Mouse (Mus musculus) heart, adult 11 months (tissue): ENCODE data around the gene Gng7.

Source experiments
- DNase-seq: peaks from one replicate; pipeline ENCODE4 v3.0.0; 2022

Gene Gng7

DNA sequence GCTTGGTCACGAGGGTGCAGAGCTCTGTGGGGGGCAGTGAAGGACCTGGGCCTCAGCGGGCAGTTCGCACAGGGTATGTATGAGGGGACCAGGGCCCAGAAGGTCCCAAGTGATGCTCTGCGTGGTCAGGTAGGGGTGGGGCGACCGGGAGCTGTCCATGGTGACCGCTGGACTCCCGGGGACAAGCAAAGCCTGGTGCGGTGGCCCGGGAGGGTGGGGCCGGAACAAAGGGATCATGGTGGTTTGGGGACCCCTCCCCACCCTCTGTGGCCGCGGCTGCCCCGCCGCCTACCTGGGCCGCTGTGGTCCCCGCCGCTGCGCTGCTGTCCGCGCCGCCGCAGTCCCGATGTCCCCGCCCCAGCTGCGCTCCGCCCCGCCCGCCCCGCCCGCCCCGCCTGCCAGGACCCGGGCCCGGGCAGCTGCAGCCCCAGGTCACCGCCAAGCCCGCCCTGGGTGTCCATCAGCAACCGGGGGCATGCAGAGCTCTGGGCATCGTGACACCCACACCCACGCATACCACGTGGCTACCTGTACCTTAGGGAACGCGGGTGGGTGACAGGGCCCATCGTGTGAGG is 10.4 kb upstream of the Gng7 start:
- DNase-seq = no peak

DNA sequence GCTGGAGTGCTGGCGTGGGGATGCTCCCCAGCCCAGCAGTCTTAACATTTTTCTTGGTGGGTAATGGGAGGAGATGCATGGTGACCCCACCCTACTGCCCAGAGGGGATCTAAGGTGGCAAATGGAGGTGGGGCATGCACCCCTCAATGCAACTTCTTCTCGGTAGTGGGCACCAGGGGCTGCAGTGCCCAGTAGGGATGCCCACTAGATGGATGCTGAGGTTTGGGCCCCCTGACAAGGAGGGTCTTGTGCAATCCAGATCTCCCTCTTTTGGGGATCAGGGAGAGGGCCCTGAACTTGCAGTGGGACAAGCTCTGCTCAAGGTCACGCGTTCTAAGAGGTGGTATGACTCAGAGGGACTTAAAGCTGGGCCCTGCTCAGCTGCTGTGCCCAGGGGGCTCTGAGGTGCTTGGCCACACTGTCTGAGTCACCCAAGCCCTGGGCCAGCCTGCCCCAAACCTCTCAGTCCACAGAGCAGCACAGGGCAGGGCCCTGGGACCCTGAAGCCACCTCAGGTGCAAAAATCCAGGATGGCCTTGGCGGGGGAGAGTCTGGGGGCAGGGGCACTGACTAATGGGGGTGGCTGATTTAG is 9.7 kb upstream of the Gng7 start:
- DNase-seq = no peak

- DNase-seq = no peak
Observed at GRCm38 (mm10) chr10:81022744-81023143, 8.0 kb upstream of the Gng7 start.

DNA sequence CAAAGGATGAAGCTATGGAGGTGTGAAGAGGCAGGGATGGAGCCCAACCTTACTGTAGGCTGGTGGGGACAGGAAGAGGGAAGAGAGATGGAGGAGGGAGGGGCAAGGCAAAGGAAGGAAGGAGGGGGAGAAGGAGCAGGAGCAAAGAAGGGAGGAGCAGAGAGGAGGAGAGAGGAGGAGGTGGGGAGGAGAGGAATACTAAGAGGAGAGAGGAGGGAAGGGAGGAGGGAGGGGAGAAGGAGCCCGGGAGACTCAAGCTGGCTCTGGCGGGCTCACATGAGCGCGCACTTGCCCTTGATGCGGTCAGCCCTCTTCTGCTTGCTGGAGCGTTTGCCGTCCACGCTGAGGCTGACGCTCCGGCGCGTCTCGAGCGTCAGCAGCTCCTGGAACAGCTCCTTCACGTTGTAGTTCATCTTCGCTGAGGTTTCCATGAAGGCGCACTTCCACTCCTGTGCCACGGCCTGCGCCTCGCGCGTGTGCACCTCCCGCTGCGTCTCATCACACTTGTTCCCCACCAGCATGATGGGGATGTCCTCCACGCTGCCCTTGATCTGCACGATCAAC is 6.9 kb upstream of the Gng7 start:
- DNase-seq = no peak

- DNase-seq = no peak
Observed at GRCm38 (mm10) chr10:81020207-81020606, 5.5 kb upstream of the Gng7 start.

DNA sequence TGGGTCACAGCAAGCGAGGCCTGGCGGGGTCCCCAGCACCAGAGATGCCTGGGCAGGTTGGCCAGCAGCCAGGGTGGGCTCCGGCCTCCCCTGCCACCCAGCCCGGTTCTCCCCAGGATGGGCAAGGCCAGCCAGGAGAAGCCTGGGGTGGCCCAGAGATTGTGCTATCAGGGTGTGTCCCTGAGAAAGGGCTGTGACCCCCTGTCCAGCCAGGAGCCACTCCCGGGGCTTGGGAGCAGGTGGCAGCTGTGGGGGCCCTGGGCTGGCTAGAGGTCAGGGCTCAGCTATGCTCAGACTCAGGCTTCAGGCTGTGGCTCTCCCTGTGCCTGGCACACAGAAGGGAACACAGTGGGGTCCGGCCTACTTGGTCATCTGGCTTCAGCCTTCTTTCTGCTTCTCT is 4.9 kb upstream of the Gng7 start:
- DNase-seq = no peak

DNA sequence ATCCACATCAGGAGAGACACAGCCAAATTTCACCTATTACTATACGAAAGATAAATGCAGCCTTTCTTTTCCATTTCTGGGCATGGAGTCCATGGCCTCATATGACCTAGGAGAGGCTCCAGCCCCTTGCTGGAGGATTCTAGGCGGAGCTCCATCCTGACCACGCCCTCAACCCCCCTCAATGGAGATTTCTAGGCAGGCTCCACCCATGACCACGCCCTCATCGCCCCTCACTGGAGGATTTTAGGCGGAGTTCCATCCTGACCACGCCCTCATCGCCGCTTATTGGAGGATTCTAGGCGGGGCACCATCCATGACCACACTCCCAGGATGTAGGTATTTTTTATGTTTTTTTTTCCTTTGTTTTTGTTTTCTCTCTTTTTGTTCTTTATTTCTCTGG is 3.6 kb upstream of the Gng7 start:
- DNase-seq = no peak

- no peak for DNase-seq
Observed at GRCm38 (mm10) chr10:81016645-81017044, 1.9 kb upstream of the Gng7 start.

- no peak for DNase-seq
Observed at GRCm38 (mm10) chr10:81015666-81016065, 921 bp upstream of the Gng7 start.

DNA sequence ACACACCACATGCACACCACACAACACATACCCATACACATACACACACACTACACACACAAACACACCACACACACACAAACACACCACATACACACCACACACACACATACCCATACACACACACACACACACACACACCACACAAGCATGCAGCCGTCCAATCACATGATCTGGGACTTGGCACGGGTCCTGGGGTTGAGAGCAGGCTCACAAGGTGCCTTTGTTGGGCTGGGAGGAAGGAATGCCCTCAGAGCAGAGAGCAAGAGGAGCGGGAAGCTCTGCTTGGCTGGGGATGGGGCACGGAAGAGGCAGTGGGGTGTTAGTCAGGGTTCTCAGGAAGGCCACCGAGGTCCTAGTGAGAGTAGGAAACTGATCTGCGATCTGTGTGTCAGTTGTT is 3.9 kb downstream of the Gng7 start:
- no peak for DNase-seq

GRCm38 (mm10) chr10:81007240-81007639 is 7.5 kb downstream of the Gng7 start:
- DNase-seq = no peak

- DNase-seq = no peak
Observed at GRCm38 (mm10) chr10:81006005-81006677, 8.6 kb downstream of the Gng7 start.

GRCm38 (mm10) chr10:81001161-81001560 is 13.6 kb downstream of the Gng7 start:
- DNase-seq = no peak

GRCm38 (mm10) chr10:81000197-81001062 is 14.3 kb downstream of the Gng7 start:
- DNase-seq = no peak

DNA sequence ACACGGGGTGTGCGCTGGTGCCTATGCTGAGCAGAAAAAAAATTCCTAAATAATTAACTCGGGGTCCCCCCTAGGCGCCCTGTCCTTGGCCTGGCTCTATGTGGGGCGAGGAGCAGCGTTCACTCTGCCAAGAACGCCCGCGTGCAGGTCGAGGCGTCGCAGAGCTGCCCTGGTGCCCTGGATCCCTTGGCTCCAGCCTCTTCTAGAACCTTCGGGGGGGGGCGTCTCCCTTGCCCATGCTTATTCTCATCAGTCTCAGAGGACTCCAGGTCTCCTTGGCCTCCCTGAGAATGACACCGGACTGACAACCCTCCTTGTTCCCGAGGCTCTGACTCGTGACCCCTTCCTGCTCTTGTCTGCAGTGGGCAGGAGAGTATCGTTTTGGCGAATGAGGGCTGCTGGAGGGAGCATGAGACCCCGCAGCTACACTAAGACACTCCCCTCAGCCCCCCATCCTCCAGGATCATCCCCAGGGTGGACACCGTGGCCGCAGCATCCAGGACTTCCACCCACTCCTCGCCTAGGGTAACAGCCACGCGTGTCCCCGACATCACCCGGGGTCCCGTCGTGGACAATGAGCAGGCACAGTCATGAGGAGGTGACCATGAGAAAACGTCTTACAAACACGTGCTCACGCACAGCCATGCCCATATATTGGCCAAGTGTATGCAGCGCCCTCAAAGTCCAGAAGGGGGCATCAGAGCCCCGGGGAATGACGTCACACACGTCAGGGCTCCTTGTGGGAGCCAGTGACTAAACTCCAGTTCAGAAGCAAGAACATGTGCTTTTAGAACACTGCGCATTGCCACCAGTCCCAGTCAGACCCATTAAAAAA is 15.2 kb downstream of the Gng7 start:
- DNase-seq = peak; percentile 97

- peak; percentile 93 for DNase-seq
Observed at GRCm38 (mm10) chr10:80998778-80999177, 16.0 kb downstream of the Gng7 start.

- DNase-seq = no peak
Observed at GRCm38 (mm10) chr10:80998021-80998420, 16.7 kb downstream of the Gng7 start.

GRCm38 (mm10) chr10:80997332-80997731 is 17.4 kb downstream of the Gng7 start:
- no peak for DNase-seq

- DNase-seq = no peak
Observed at GRCm38 (mm10) chr10:80996501-80996900, 18.2 kb downstream of the Gng7 start.

DNA sequence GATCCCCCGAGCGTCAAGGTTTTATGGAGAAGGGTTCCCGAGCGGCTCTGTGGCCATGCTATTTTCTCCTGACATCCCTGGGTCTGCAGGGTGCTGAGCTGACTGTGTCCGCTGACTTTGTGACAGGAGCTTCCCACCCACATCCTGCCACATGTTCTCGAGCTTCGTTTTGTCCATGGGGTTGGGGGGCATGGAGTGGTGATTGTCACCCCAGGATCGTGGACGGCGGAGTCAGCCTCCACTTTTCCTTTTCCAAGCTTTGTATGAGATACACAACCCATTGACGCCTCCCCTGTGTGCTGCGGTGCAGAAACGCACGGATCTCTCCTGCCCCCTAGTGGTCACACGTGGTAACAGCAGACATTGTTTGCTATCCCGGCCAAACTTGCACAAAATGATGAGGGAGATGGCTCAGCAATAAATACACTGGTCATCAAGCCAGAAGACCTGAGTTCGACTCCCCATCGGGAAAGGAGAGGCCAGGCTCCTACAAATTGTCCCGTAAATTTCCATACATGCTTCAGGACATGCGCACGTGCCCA is 19.6 kb downstream of the Gng7 start:
- peak; percentile 96 for DNase-seq

- DNase-seq = peak; percentile 97
Observed at GRCm38 (mm10) chr10:80994621-80995020, 20.1 kb downstream of the Gng7 start.

- no peak for DNase-seq
Observed at GRCm38 (mm10) chr10:80993276-80993675, 21.5 kb downstream of the Gng7 start.
